Mouse (Mus musculus) 416B (cell line): ENCODE data around the gene Ptges3.
A peak's percentile ranks its signal among the peaks of the same experiment; 100 is the strongest.
"Not testable (repeated sequence)": the region's sequence is repeated elsewhere in the genome, so short reads cannot be mapped to it uniquely, and the experiment has no call there.

Experiments
- DNase-seq: peaks from one replicate; pipeline ENCODE4 v3.0.0; 2011; ENCODE audit warnings: low read depth

Ptges3 gene

DNA sequence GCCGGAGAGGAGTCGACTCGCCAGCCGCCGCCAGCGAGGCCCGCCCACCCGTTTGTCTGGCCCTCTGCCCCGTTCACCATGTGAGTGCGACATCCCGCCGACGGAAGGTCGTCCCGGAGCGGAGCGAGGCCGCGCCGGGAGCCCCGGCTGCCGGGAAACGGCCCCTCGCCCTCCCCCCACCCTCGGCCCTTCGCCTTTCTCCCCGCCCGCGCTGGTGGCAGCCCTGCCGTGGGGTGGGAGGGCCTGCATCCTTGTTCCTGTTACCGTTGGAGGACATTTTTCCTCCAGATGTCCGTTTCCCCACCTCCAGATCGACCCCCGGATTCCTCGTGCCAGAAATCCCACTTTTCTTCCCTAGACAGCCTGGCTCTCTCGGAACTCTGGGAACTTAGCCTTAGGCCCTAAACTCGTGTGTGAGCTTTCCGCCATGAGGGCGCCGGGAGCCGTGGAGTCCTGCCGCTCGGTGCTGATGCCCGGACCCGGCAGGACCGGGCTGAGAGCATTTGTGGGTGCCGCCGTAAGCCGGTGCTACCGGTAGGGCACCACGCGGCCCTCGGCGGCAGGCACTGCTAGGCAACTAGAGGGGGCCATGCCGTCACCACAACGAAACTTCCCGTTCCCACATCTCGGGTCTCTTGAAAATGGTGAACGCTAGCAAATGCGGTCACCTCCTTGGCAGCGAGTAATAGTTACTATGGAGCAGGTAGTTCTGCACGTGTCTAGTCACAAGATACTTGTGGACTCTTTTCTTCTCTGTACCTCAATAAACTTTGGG is 640 bp downstream of the Ptges3 start:
- DNase-seq = peak; percentile 80

GRCm38 (mm10) chr10:128061109-128061508 is 2.4 kb downstream of the Ptges3 start:
- no peak for DNase-seq

DNA sequence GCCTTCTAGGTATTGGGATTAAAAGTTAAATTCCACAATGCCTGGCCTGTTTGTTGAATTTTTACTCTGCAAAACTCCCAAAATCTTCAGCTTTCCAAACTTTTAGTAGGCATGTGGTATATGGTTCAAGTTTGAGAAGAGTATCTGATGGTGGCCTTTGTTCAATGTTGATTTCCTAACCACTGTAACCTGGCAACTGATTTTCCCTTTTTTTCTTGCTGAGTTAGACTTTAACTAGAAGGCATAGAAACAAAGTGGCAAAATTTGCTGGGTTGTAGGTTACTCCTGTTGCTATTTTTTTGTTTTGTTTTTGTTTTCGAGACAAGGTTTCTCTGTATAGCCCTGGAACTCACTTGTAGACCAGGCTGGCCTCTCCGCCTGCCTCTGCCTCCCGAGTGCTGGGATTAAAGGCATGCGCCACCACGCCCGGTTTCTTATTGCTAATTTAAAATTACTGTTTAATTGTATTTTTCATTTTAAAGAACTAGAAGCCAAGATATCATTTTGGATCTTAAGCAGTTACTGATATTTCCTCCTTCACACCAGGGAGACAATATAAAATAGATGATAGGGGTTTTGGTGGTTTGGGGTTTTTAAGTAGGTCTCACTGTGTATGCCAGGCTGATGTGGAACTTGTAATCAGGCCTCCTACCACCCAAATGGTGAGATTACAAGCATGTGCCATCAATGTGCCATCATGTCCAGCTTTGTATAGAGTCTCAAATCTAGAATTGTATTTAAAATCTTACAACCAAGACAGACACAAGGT is 3.7 kb downstream of the Ptges3 start:
- DNase-seq = no peak

GRCm38 (mm10) chr10:128066072-128066471 is 7.3 kb downstream of the Ptges3 start:
- no peak for DNase-seq

GRCm38 (mm10) chr10:128069201-128069600 is 10.4 kb downstream of the Ptges3 start:
- peak; percentile 50 for DNase-seq

GRCm38 (mm10) chr10:128070432-128070831 is 11.7 kb downstream of the Ptges3 start:
- not testable (repeated sequence) for DNase-seq

GRCm38 (mm10) chr10:128078269-128078668 is 19.5 kb downstream of the Ptges3 start:
- DNase-seq = not testable (repeated sequence)

DNA sequence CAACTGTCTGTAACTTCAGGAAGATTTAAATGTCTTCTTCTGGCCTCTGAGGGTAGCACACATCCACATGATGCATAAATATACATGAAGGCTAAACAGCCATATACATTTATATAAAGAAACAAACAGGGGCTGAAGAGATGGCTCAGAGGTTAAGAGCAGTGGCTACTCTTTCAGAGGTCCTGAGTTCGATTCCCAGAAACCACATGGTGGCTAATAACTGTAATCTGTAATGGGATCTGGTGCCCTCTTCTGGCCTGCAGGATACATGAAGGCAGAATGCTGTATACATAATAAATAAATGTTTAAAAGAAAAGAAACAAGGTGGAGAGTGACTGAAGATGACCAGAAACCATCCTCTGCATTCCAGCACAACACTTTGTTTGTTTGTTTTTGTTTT is 21.7 kb downstream of the Ptges3 start:
- DNase-seq = peak; percentile 67

DNA sequence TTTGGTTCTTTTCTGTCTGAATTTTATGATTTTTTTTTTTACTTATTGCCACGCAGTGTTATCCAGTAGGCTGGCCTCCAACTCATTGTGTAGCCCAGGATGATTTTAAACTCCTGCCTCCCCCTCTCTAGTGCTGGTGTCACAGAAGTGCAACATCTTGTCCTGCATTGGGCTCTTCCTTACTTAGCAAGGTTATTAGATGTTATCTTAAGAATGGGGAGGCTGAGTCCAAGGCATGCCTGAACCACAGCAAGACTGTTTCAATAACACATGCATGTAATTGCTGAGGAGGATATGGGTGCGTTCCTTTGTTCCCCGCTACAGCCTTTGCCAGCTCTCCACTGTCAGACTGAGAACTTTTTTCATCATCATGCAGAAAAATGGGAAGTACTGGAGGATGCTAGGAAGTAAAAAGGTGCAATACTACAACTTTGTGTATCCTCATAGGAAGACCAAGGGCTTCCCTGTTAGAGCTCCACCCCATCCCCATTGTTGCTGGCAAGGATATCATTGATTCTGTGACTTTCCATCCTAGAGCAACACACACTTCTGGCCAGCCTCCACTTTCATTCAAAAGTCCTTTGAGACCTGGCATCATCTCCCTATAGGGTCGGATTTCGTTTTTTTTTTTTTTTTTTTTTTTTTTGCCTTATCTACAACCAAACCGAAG is 23.2 kb downstream of the Ptges3 start:
- peak; percentile 47 for DNase-seq

DNA sequence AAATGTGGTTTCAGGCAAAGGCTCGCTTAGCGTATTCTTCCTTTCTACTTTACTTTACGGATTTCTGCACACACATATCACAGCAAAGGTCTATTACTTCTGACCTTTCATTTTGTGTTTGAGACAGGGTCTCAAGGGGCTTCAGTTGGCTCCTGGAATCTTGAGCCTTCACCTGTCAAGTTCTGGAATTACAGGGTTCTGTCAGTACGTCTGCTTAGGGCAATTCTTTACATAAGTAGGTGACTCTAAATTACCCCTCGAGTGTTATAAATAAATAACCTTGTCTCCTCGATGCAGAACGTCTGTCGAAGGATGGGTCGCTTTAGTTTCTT is 23.7 kb downstream of the Ptges3 start:
- DNase-seq = no peak

GRCm38 (mm10) chr10:128082880-128083421 is 24.2 kb downstream of the Ptges3 start, which contains the start of gene Atp5b:
Gene Atp5b, plus strand, starts transcription at chr10:128083273.
- DNase-seq = peak; percentile 100

- no peak for DNase-seq
Observed at GRCm38 (mm10) chr10:128083688-128084087, 24.9 kb downstream of the Ptges3 start.

- peak; percentile 41 for DNase-seq
Observed at GRCm38 (mm10) chr10:128084160-128084559, 25.4 kb downstream of the Ptges3 start.

- peak; percentile 64 for DNase-seq
Observed at GRCm38 (mm10) chr10:128086391-128086790, 27.6 kb downstream of the Ptges3 start.

GRCm38 (mm10) chr10:128087216-128087615 is 28.5 kb downstream of the Ptges3 start:
- not testable (repeated sequence) for DNase-seq

DNA sequence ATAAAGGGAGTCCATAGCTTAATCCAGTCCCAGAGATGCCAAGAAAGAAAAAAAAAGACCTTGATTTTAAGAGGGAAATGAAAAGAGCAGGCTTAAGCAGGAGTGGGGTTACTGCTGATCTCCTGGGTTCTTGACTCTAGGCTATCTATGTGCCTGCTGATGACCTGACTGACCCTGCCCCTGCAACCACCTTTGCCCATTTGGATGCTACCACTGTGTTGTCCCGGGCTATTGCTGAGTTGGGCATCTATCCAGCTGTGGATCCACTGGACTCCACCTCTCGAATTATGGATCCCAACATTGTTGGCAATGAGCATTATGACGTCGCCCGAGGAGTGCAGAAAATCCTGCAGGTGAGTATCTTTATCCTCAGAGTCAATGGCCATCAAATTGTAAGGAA is 29.4 kb downstream of the Ptges3 start:
- DNase-seq = no peak

GRCm38 (mm10) chr10:128089842-128090241 is 31.1 kb downstream of the Ptges3 start:
- no peak for DNase-seq

GRCm38 (mm10) chr10:128090651-128091563 is 32.2 kb downstream of the Ptges3 start:
- peak; percentile 95 for DNase-seq

DNA sequence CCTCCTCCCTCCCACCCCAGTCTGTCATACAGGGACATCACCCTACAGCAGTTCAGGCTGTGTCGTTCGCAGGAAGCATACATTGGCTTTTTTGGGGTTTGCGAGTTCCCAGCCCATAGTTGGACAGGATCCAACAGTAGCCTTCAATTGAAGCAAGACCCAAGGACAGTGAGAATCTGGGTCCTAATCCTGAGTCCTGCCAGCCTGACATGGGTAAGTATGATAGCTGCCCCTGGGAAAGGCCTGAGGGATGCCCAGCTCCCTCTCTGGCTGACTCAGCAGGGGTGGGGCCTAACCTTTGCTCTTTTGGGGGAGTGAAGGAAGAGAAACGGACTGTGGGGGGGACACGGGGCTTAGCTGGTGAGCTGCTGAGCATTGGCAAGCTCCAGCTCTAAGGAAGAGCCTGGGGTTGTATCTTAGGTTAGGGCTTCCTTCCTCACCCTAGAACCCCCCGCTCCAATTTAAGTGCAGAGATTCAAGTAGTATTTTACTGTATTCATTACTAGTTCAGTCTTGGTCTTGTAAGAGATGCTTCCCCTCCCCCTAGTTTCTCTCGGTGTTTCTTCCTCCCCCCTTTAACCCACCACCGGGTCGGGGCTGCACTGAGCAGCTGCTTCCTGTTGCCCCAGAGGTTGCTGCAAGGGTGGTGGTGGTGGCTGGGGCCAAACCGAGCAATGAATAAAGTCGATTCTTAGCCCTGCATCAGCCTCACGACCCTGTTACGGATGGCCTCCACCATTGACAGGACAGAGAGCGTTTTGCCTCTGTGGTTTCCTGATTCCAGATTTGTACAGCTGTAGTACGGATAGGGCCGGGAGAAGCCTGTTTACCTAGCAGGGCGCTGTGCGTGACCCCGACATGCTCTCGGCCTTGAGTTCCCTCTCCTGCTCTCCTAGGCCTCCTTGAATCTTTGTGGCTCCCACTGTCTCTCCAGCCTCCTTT is 33.1 kb downstream of the Ptges3 start, which contains the start of gene Baz2a:
Gene Baz2a (plus strand): TSS at position 14 of the 942 bp plus-strand sequence.
- peak; percentile 90 for DNase-seq
